Mouse (Mus musculus): ENCODE results near the gene Asb6. TPM values are rescaled to one million over a fixed set of nuclear protein-coding genes. Genes with fewer than 3 reads are reported as not detected.
A peak's percentile ranks its signal among the peaks of the same experiment; 100 is the strongest.

The Asb6 gene
- total RNA-seq, 2 experiments from 2014 or later = 7.0 to 7.5 TPM

- intact Hi-C loops (cut with DNase I; ENCODE audit: low total_unique reads) = no loop called here
- no peak for DNase-seq
These were observed 12.5 kb upstream of the Asb6 start for GRCm38 (mm10) chr2:30842615-30843014.

GRCm38 (mm10) chr2:30836238-30836990, 6.3 kb upstream of the Asb6 start:
- no peak for DNase-seq
- intact Hi-C loops (cut with DNase I; ENCODE audit: low total_unique reads) = no loop called here

DNA sequence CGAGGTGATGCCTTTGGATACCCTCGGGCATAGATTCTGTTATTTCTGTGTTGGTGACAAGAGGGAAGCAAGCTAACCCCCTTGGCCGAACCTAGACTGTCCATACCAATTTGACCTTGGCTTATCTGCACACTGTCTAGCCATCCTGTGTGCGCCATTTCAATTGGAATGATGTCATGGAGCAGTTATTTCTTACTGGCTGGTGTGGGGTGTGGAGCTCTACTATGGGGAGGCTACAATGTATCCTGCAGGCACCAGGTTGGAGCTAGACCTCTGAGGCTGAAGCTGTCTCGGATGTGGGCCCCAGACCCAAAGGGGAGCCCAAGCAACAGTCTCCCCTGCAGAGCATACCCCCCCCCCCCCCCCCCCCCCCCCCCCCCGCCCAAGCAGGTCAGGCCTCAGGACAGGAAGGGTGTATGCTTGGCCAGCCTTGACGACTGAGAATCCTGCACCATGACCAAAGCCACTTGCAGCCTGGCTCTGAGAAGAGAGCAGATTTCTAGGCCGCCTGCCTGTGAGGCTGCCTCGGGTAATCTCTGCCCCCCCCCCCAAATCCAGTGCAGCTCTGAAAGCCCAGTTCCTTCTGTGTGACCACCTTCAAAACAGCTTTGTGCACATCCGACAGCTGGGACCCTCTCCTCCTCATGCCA, 4.4 kb upstream of the Asb6 start, which contains the start of gene Prrx2:
TSS of gene Prrx2 (plus strand) at position 600 of the 650 bp plus-strand sequence.
- intact Hi-C loops (cut with DNase I; ENCODE audit: low total_unique reads) = no loop called here
- no peak for DNase-seq

DNA sequence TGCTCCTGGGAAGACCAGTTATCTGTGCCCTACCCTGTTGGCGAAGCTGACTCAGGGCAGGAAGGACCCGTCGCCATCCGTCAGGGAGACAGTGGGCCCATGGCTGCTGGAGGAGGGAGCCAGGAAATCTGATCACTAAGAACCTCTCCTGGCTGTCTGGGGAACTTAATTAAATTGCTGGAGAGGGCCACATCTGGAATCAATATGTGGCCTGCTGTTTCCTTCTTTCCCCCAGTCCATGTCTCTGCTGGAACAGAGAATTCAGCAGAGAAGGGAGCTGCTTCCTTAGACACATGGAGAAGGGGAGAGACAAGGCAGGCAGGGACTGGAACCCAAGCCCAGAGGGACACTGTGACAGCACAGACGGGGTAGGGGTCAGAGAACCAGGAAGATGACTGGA, 3.5 kb upstream of the Asb6 start:
- intact Hi-C loops (cut with DNase I; ENCODE audit: low total_unique reads) = no loop called here
- DNase-seq = no peak

DNA sequence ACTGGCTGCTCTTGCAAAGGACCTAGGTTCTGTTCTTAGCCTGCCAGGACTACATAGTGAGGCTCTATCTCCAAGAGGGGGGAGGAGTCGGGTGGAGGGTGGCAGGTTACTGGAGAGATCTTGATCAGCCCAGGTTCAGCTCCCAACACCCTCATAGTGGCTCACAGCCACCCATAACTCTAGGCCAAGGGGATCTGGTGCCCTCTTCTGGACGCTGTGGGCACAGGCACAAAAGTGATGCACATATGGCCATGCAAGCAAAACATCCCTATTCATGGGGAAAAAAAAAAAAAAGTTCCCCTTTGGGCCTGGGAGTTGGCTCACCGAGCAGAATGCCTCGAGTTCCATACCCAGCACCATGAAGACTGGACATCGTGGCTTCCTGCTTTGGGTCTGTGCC, 818 bp downstream of the Asb6 start:
- DNase-seq = no peak
- intact Hi-C loops (cut with DNase I; ENCODE audit: low total_unique reads) = loop anchor here (5.0 kb wide), 1 partner anchor 108 kb away; no protein-coding TSS in a partner anchor

GRCm38 (mm10) chr2:30827749-30828475, 2.2 kb downstream of the Asb6 start:
- intact Hi-C loops (cut with DNase I; ENCODE audit: low total_unique reads) = loop anchor here (5.0 kb wide), 1 partner anchor 109 kb away; no protein-coding TSS in a partner anchor
- DNase-seq = peak; percentile 95

- intact Hi-C loops (cut with DNase I; ENCODE audit: low total_unique reads) = loop anchor here (5.0 kb wide), 1 partner anchor 110 kb away; no protein-coding TSS in a partner anchor
- peak; percentile 54 for DNase-seq
These were observed 3.0 kb downstream of the Asb6 start for GRCm38 (mm10) chr2:30826825-30827748.

DNA sequence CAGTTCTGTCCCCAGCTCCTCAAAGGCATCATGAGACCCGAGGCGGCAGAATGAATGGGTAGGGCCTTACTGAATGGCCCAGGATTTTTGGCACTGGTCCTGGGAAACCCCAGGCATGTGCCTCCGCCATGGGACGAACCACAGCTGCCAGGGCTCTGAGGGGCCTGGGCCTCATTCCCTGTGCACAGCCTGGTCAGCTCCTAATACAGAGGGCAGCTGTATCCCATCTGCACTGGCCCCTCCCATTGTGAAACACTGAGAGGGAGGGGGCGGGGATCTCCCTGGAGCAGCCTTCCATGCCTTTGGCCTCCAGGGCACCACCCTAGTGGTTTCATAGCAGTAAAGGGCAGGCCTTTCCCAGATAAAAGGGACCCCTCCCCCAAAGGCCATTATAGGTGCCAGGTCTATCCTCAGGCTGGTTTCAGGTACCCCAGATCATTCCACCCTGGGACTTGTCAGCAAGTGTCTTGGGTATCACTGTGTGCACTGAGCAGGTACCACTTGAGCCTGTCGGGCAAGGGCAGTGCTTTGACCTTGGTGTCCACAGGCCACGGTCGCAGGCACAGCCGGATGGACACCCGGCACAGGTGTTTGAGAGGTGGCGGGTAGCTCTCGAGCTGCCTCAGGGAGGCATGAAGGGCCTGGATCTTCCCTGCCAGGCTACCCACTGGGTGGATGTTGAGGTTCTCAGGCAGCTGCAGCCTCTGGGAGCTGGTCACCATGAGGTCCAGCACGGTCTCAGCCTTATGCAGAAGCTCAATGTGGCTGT, 6.6 kb downstream of the Asb6 start:
- intact Hi-C loops (cut with DNase I; ENCODE audit: low total_unique reads) = no loop called here
- peak; percentile 57 for DNase-seq

DNA sequence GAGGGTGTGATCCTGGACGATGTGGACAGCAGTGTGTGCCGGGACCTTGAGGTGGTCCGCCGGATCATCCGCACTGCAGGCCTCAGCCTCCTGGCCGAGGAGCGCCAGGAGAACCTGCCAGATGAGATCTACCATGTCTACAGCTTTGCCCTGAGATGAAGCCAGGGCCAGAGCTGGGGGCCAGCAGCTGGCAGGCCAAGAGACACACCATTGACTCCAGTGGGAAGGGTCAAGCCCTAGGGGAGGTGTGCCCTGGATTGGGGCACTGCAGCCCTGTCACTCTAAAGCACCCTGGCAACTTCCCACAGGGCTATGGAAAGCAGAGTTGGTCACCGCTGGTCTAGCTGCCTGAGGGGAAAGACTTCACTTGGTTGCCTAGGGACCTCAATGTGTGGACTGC, 7.7 kb downstream of the Asb6 start:
- no peak for DNase-seq
- intact Hi-C loops (cut with DNase I; ENCODE audit: low total_unique reads) = no loop called here

- intact Hi-C loops (cut with DNase I; ENCODE audit: low total_unique reads) = no loop called here
- no peak for DNase-seq
These were observed 9.1 kb downstream of the Asb6 start for GRCm38 (mm10) chr2:30821073-30821472.

DNA sequence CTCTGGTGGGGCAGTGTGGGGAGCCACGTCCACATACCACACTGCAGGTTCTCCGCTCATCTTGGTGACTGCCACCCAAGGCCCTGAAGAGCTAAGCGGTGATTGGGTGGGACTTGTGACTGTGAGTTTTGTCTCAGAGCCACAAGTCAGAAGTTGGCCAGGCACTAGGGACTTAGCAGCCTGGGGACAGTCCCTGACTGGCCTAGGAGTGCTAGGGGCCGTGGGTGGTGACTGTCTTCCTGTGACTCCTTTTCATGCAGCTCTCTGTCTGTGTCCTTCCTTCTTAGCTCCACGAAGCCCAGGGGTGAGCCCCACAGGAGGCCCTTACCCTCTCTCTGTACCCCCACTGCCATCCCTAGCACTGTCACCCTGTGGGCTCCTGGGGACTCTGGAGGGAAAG, 10.3 kb downstream of the Asb6 start:
- intact Hi-C loops (cut with DNase I; ENCODE audit: low total_unique reads) = no loop called here
- no peak for DNase-seq

GRCm38 (mm10) chr2:30816383-30816782, 13.8 kb downstream of the Asb6 start:
- intact Hi-C loops (cut with DNase I; ENCODE audit: low total_unique reads) = no loop called here
- DNase-seq = no peak

DNA sequence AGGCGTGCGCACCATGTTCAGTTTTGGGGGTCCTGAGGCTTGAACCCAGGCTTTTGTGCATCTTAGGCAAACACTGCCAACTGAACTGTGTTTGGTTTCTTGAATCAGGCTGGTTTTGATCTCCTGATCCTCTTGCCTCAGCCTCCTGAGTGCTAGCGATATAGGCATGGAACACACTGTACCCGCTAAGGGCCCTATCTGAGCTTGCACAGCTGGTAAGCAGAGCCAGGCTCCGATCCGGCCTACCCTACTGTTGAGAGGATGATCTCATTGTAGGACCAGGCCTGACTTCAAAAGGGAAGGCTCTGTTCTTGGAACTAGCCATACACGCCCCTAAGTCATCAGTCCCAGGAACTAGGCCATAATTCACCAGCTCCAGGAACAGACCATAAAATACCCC, 19.6 kb downstream of the Asb6 start:
- intact Hi-C loops (cut with DNase I; ENCODE audit: low total_unique reads) = no loop called here
- DNase-seq = no peak

- DNase-seq = no peak
- intact Hi-C loops (cut with DNase I; ENCODE audit: low total_unique reads) = no loop called here
These were observed 20.6 kb downstream of the Asb6 start for GRCm38 (mm10) chr2:30809503-30809902.

DNA sequence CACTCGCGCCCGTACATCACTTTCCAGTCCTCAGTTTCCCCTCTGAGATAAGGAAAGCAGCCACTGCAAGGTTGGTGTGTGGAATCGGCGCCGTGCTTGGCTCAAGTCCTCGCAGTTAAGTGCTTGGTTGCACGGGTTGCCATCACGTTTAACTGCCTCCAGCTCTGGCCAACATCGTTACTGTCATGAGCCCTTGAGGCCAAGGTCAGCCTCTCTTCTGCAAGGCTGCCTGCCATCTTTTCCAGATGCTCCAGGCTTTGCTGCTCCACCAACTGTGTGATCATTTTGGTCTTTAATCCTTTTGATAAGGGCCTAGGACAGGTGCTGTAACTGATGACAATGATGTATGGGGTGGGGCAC, 21.9 kb downstream of the Asb6 start:
- no peak for DNase-seq
- intact Hi-C loops (cut with DNase I; ENCODE audit: low total_unique reads) = no loop called here

GRCm38 (mm10) chr2:30807648-30808295, 22.4 kb downstream of the Asb6 start, which contains the start of gene Ntmt1:
Gene Ntmt1 (plus strand): TSS chr2:30807826.
- peak; percentile 100 for DNase-seq
- intact Hi-C loops (cut with DNase I; ENCODE audit: low total_unique reads) = no loop called here

DNA sequence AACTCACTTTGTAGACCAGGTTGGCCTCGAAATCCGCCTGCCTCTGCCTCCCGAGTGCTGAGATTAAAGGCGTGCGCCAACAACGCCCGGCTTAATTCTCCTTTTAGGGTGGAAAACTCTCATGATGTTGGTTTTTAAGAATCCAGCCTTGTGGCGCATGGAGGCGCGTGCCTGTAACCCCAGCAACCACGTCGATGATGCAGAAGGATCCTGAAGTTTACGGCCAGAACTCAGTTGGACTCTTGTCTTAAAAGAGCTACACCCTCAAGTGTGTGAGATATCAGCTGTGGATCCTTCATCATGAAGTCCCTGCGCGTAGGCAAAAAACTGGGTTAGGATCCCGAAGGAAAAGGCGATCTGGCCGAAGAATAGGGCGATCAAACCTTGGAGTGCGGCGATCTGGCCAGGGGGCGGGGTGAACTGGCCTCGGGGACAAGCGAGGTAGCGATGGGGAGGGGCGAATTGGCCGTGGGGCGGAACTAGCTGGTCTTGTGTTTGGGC, 22.9 kb downstream of the Asb6 start:
- no peak for DNase-seq
- intact Hi-C loops (cut with DNase I; ENCODE audit: low total_unique reads) = no loop called here

DNA sequence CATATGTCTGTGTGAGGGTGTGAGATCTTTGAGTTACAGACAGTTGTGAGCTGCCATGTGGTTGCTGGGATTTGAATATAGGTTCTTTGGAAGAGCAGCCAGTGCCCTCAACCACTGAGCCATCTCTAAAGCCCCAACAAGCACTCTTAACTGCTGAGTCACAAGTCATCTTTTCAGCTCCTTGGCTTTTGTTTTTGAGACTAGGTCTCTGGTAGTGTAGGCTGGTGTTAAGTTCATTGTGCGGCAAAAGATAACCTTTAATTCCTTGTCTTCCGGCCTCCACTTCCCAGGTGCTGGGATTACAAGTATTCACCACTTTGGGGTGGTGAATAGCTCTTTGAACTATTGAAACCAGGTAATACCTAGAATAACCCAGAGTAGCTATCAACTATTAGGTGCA, 24.1 kb downstream of the Asb6 start:
- no peak for DNase-seq
- intact Hi-C loops (cut with DNase I; ENCODE audit: low total_unique reads) = no loop called here

Data from gastrocnemius, postnatal 14 days (tissue).